Mouse (Mus musculus) thymus, adult 18-20 months (tissue): Measurements from ENCODE around the gene Upf3b.
"Not testable (repeated sequence)": the region's sequence is repeated elsewhere in the genome, so short reads cannot be mapped to it uniquely, and the experiment has no call there.

Experiments used
- DNase-seq, 2 experiments: peaks; one replicate each; pipeline ENCODE4 v3.0.0; 2022; ENCODE audit warnings: mixed read lengths in 2 of 2

Gene Upf3b

GRCm38 (mm10) chrX:37110193-37110880 lies at the start of gene Upf3b:
Upf3b (minus strand) TSS chrX:37110322.
- peak; percentile 89 to 95 for DNase-seq

- DNase-seq = no peak
Observed at GRCm38 (mm10) chrX:37157839-37158238, 47.7 kb upstream of the Upf3b start.

GRCm38 (mm10) chrX:37144954-37145353 lies 34.8 kb upstream of the Upf3b start:
- no peak for DNase-seq

- DNase-seq = not testable (repeated sequence)
Observed at GRCm38 (mm10) chrX:37144498-37144897, 34.4 kb upstream of the Upf3b start.

- no peak for DNase-seq
Observed at GRCm38 (mm10) chrX:37141732-37142131, 31.6 kb upstream of the Upf3b start.

- peak; percentile 21 to 53 for DNase-seq
Observed at GRCm38 (mm10) chrX:37126671-37127358, 16.7 kb upstream of the Upf3b start, which contains the start of gene Nkap. Nkap (plus strand) TSS chrX:37126795.

- DNase-seq = no peak
Observed at GRCm38 (mm10) chrX:37125511-37125910, 15.4 kb upstream of the Upf3b start.

- no peak for DNase-seq
Observed at GRCm38 (mm10) chrX:37120212-37120611, 10.1 kb upstream of the Upf3b start.

GRCm38 (mm10) chrX:37119585-37119984 lies 9.5 kb upstream of the Upf3b start:
- DNase-seq = no peak

- no peak for DNase-seq
Observed at GRCm38 (mm10) chrX:37117085-37117484, 7.0 kb upstream of the Upf3b start.

GRCm38 (mm10) chrX:37110881-37111193 lies 715 bp upstream of the Upf3b start:
- DNase-seq = no peak

- DNase-seq = no peak
Observed at GRCm38 (mm10) chrX:37109526-37110192, 463 bp downstream of the Upf3b start.

GRCm38 (mm10) chrX:37103826-37104225 lies 6.3 kb downstream of the Upf3b start:
- DNase-seq = no peak

- DNase-seq = no peak
Observed at GRCm38 (mm10) chrX:37098681-37099080, 11.4 kb downstream of the Upf3b start.

GRCm38 (mm10) chrX:37095106-37095768 lies 14.9 kb downstream of the Upf3b start:
- no peak for DNase-seq

GRCm38 (mm10) chrX:37091457-37091856 lies 18.7 kb downstream of the Upf3b start:
- no peak for DNase-seq

GRCm38 (mm10) chrX:37088778-37089177 lies 21.3 kb downstream of the Upf3b start:
- DNase-seq = no peak

- no peak for DNase-seq
Observed at GRCm38 (mm10) chrX:37085665-37086064, 24.5 kb downstream of the Upf3b start.

GRCm38 (mm10) chrX:37084927-37085660 lies 25.0 kb downstream of the Upf3b start, which contains the start of gene Rpl39:
Rpl39 (minus strand) TSS chrX:37085402.
- peak; percentile 71 to 85 for DNase-seq

- no peak for DNase-seq
Observed at GRCm38 (mm10) chrX:37084318-37084926, 25.7 kb downstream of the Upf3b start.

- DNase-seq = no peak
Observed at GRCm38 (mm10) chrX:37081194-37081593, 28.9 kb downstream of the Upf3b start.

- DNase-seq = not testable (repeated sequence)
Observed at GRCm38 (mm10) chrX:37080345-37080744, 29.8 kb downstream of the Upf3b start.
